Mouse (Mus musculus) urinary bladder, postnatal 25 days (tissue): Measurements from ENCODE around the gene Ppp1r14a.

Experiments used
- DNase-seq: peaks from one replicate; pipeline ENCODE4 v3.0.0; 2022; ENCODE audit warnings: low spot score

Ppp1r14a gene

DNA sequence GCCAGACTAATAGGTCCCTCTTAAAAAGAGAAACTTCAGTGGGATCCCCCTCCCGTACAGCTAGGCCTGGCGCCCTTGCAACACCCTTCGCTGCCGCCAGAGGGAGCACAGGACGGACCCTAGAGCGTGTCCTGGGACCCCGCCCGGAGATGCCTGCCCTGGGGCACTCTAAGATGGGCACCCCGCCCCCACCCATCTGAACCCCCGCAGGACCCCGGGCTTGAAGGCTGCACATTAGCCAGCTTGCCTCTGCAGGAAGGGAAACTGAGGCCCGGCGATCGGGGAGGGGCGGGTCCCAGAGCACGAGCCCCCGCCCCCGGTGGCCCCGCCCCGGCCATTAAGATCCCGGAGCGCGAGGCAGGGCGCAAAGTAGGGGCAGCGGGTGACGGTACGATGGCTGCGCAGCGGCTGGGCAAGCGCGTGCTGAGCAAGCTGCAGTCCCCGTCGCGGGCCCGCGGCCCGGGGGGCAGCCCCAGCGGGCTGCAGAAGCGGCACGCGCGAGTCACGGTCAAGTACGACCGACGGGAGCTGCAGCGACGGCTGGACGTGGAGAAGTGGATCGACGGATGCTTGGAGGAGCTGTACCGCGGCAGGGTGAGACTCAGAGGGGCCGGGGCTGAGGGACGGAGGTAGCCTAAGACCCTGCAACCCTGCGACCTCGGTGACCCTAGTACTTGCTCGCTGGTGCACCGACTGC lies at the start of gene Ppp1r14a:
TSS of gene Ppp1r14a (plus strand) at position 367 of the 697 bp plus-strand sequence.
- peak; percentile 82 for DNase-seq

DNA sequence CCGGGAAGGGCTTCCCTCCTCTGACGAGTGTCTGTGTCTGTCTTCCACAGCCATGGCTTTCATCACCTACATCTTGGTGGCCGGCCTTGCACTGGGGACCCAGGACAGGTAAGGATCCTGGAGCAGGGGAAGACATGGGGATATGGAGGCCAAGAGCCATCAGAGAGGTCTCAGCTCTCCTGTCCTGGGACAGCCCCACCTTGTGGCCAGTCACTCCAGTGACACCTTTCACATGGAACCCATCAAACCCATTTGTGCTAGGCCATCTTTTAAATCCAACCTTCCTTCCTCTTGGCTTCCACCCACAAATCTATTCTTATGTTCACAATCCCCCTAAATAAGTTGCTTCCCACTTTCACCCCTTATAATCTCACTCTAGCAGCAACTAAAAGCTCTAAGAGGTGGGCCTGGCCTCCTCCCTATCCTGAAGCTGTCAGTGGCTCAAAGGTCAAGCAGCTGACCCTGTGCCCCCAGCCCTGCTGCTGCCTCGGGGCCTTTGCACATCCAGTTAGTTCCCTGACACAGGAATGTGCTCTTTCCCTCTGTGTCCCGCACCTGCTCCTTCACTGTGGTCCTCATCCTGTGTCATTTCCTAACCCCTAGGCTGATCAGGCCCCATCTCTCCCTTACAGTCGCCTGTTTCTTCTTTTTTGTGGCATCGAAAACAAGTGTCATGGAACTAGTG lies 44.2 kb upstream of the Ppp1r14a start:
- DNase-seq: no peak

DNA sequence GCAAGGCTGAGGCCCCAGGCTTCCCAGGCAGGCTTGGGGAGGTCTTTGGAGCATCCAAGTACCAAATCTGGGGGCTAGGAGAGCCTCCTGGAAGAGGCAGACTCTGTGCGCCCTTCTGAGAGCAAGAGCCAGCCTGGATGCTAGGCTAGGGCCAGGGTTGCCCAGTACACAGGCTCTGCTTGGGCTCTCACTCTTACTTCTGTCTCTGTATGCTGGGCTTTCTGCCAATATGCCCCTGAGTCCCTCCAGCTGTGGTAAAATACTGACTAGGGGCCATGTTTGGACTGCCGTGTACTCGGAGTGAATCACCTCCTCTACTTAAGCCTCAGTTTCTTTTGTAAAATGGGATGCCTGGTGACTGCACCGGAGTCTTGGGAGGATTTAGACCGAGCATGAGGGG lies 43.1 kb upstream of the Ppp1r14a start:
- DNase-seq: no peak

DNA sequence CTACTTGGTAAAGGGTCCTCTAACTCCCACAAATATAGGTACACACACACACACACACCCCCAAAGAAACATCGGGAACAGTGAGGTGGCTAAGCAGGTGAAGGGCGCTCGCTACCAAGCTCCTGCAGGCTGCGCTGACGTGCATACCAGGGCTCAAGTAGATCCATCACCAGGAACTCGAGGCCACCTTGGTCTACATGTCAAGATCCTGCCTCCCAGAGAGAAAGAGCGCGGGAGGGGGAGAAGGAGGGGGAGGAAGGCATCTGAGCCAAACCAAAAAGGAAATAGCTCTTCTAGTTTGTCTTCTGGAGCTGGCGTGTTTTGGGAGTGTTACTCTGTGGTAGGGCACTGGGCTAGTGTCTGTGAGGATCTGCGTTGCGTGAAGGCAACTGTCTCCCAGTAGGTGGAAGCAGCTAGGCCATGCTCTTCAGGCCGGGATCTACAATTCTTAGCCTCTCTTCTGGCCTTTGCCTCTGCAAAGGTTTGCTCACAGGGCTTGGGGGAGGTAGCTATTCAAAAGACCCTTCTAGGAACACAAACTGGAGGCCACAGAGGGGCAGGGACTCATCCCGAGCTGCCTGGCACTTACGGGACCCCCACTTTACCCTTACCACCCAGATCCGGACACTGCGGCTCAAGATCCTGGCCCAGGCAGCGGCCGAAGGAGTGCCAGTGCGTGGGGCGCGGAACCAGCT lies 42.3 kb upstream of the Ppp1r14a start:
- no peak for DNase-seq

- DNase-seq: peak; percentile 93
Observed at GRCm38 (mm10) chr7:29247314-29247700, 41.8 kb upstream of the Ppp1r14a start.

GRCm38 (mm10) chr7:29247706-29248105 lies 41.4 kb upstream of the Ppp1r14a start:
- DNase-seq: no peak

- peak; percentile 52 for DNase-seq
Observed at GRCm38 (mm10) chr7:29248261-29248841, 40.8 kb upstream of the Ppp1r14a start, which contains the start of gene 2200002D01Rik. Gene 2200002D01Rik, minus strand, starts transcription at chr7:29248466.

- DNase-seq: no peak
Observed at GRCm38 (mm10) chr7:29251166-29251565, 37.9 kb upstream of the Ppp1r14a start.

DNA sequence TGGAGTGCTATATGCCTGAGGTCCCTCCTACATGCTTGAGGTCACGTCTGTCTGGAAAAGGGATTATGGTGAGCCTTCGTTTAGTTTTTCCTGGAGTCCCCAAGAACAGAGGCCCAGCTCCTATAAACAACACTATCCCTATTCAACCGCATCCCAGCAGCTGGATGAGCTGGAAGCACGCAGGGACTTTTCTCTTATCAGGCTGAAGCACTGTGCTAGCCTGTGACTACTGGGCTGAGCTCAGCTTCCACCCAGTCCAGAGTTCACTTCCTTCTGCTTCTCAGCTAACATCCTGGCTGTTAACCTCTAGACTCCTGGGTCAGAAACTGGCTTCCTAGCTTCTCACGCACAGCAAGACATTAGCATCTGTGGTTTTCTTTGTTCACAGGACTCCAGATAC lies 35.3 kb upstream of the Ppp1r14a start:
- no peak for DNase-seq

DNA sequence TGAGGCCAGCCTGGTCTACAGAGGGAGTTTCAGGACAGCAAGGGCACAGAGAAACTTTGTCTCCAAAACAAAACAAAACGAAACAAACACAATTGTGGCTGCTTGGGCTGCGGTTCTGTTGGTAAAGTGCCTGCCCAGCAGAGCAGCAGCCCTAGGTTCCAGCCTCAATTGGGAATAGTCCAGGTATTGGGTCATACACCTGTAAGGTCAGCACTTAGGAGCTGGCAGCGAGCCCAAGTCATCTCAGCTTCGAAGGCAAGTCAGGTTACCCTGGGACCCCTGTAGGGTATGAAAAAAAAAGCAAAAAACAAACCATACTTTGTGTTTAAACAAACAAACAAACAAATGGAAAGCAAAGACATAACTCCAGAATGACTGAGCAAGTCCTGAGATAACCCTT lies 33.2 kb upstream of the Ppp1r14a start:
- no peak for DNase-seq

- peak; percentile 54 for DNase-seq
Observed at GRCm38 (mm10) chr7:29257368-29257767, 31.7 kb upstream of the Ppp1r14a start.

DNA sequence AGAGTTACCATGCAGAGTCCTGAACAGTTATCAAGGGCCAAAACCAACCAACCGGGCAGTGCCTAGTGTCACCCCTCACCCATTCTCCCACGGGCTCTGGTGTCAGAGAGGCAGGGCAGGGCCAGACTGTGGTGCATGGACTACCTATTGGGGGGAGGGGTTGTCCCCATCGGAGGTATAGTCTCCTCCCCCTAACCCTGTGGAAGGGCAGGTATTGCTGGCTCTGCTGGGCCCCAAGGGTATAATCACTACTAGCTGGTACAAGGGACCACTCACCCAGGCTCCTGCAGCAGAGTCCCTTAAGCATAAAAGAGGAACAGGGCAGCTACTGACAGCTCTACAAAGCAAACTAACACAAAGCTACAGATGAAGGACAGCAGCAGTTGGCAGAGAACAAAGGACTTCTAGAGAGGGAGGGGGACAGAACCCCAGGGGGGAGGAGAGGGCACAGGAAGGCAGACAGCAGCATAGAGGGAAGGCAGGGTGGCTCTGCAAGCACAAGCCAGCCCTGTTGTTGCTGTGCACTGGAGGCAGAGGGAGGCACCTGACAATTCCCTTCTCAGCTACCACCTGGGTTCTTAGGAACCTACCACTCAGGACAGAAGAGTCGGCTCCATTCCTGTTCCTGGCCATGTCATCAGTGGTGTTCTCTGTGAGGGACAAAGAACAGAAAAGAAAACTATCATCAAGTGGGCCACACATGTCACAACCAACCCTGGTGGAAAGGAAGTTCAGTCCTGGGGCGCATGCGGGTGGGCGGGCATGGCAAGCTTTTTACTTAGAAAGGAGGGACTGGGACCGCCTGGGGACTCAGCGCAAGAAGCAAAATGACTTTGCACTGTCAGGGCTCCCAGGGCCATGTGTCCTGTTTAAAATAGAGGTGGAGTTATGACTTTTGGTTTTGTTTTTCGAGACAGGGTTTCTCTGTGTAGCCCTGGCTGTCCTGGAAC lies 29.1 kb upstream of the Ppp1r14a start:
- DNase-seq: no peak

DNA sequence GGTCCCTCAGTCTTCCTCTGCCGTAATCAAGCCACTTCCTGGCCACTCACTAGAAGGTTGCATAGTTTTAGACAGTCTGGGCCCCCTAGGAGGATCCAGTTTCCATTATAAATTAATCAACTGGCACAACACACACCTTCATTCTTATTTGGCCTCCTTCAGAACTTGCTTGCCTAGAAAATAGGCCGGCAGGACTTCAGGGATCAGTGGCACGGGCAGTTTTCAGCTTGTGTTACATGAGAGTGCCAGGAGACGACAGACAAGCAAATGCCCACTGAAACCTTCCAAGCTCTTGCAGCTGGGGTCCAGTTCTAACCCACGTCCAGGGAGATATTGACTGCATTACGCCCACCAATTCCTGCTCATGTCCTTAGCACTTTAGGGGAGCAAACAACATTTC lies 27.0 kb upstream of the Ppp1r14a start:
- DNase-seq: no peak

- DNase-seq: no peak
Observed at GRCm38 (mm10) chr7:29263831-29264230, 25.3 kb upstream of the Ppp1r14a start.

DNA sequence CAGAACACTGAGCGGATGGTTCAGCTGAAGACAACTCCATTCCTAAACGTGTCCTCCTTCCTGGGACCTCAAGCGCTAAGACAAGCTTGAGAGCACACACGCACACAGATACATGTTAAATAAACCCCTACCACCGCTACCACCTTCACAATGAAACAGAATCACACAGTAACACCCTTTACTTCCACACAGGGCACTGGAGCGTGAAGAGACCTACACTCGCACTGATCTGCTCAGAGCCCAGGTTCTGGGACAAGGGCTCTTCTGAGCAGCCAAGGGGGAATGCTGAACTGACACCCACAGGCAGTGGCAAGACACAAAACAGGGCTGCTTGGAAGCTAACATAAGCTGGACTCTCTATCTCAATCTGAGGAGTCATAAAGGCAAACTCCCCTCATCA lies 23.5 kb upstream of the Ppp1r14a start:
- DNase-seq: no peak

DNA sequence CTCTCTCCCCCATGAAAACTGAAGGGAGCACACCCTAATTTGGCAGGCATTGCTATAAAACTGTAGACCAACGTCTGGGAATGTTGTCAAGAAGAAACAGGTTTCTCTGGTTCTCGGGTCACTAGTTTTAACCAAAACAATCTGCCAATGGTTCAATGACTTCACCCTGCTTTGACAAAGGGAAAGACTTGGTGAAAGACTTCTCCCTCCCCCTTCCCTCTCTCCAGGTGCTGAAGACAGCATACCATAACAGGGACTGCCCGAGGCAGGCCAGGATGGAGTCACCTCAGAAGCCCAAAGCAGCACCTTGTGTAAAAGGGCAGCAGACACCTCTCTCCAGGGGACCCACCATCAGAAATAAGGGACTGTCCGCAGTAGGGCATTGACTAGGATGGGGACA lies 22.2 kb upstream of the Ppp1r14a start:
- no peak for DNase-seq

DNA sequence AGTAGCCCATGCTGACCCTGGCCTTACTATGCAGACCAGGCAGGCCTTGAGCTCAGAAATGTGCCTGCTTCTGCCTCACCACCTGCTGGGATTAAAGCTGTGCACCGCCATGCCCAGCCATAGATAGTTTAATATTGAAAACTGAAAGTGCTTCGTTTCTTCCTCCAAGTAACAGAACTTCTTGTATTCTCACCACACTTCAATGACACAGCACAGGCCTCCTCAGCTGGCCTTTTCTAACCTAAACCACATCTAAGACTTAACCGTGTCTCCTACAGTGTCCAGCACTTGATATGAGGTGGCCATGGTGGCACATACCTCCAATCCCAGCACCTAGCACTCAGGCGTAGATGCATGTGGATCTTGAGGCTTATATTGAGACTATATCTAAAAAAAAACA lies 18.7 kb upstream of the Ppp1r14a start:
- no peak for DNase-seq

DNA sequence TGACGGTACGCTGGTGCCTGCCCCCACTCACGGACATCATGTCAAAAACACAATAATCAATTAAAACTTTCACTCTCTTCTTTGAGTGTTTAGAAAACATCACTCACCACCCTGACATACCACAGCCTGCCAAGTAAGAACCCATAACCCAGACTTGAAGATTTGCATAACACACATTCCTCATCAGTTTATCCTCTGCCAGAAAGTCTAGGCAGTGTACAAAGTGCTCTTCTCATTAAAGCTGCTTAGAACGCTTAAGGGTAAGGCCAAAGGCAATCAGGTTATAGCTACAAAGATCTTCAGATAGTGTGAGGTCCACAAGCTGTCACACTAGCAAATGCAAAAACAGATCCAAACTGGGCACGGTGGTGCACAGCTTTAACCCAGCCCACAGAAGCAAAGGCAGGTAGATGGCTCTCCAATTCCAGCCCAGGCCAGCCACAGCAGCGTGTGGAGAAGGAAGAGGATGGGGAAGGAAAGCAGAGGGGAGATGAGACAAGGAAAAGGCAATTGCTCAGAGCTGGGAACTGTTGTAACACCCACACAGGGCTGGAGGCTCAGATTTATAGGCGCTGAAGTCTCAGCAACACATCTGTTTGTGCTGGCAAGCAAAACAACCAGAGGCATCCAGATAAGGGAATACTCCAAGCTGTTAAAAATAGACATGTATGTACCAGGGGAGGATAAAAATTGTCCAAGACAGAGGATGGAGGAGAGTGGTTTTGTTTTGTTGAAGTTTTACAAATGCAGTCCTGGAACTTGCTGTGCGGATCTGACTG lies 17.2 kb upstream of the Ppp1r14a start:
- no peak for DNase-seq

DNA sequence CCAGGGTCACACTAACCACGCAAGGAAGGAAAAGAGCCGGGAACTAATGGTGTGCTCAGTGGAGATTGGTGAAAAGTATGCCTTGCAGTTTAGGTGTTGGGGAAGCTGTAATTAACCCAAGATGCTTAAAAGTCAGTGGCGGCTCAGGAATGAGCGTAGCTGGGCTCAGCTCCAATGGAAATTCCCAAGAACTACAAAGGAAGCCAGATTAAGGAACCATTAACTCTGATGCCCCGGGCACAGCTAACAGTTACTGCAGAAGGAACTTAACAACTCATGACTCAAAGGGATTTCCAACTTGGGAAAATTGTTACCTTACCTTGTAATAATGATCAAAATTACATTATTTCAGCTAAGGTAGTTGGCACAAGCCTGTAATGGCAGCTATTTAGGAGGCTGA lies 12.4 kb upstream of the Ppp1r14a start:
- no peak for DNase-seq

DNA sequence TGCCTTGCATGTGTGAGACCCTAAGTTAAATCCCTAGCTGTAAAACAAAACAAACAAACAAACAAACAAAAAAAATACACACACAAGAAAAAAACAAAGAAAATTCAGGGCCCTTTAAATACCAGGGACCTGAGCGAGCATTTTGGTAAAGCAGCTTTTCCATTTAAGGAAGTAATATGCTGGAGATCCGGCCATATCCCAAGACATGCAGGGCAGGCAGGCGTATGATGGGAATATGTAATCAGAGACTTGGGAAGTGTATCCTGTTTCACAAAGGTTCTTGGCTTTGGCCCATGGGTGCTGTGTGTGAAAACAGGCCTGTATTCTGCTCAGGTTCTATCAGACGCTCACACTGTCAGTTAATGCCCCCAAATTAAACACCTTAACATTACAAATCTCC lies 11.6 kb upstream of the Ppp1r14a start:
- no peak for DNase-seq

- DNase-seq: no peak
Observed at GRCm38 (mm10) chr7:29279261-29279660, 9.8 kb upstream of the Ppp1r14a start.
